Mouse (Mus musculus) megakaryocyte, embryonic 14.5 days (primary cell): ENCODE data around the gene Wdr11. TPM values are rescaled to one million over a fixed set of nuclear protein-coding genes. Genes with fewer than 3 reads are reported as not detected.

Experiments used
- H3K27me3 ChIP-seq: replicated peaks from 2 replicates; pipeline ENCODE3; 2012; ENCODE audit warnings: inconsistent platforms
- H3K36me3 ChIP-seq: replicated peaks from 2 replicates; pipeline ENCODE3; 2012; ENCODE audit warnings: low read length, inconsistent platforms, mixed read lengths
- H3K4me1 ChIP-seq: 2 replicates; pipeline ENCODE4 v1.6.1; 2012; ENCODE audit warnings: inconsistent platforms
- H3K4me3 ChIP-seq: replicated peaks from 2 replicates; pipeline ENCODE3; 2012; ENCODE audit warnings: moderate library complexity, mild to moderate bottlenecking, inconsistent platforms
- H3K9me3 ChIP-seq: 2 replicates; pipeline ENCODE4 v1.6.1; 2012; ENCODE audit warnings: inconsistent platforms
- FLI1 ChIP-seq: IDR thresholded peaks from 2 replicates; pipeline ENCODE4 v1.6.1; 2012; ENCODE audit warnings: low read length, inconsistent platforms, mixed read lengths
- GATA1 ChIP-seq: IDR thresholded peaks from 3 replicates; pipeline ENCODE4 v1.6.1; 2012; ENCODE audit warnings: mixed read lengths, low read length, inconsistent platforms, borderline replicate concordance
- polyA plus RNA-seq: library from polyadenylated mRNA; stranded (reverse); fragments of >175 nt; gene quantifications from 2 replicates; pipeline ENCODE4 v1.2.3, GENCODE M21; 2012; ENCODE audit warnings: low replicate concordance; ENCODE audit not compliant: insufficient read depth

The Wdr11 gene
- polyA plus RNA-seq, 1 experiment: 5.1 TPM

- TF ChIP-seq GATA1 (no peak), FLI1 (no peak)
- H3K36me3 ChIP-seq: peaks cover 99% of the 10 kb centered on the region
Observed at GRCm38 (mm10) chr7:129631453-129631852, 39.8 kb downstream of the Wdr11 start.

GRCm38 (mm10) chr7:129635898-129636640 lies 44.4 kb downstream of the Wdr11 start:
- H3K27me3 ChIP-seq: peaks cover 2% of the 10 kb centered on the region
- peaks cover 62% of the 10 kb centered on the region for H3K36me3 ChIP-seq
- H3K4me3 ChIP-seq: no peak overlapping the region
- no peaks in the 10 kb centered on the region for H3K9me3 ChIP-seq
- H3K4me1 ChIP-seq: no peaks in the 10 kb centered on the region
- TF ChIP-seq FLI1 (no peak), GATA1 (no peak)

More at GRCm38 (mm10) chr7:129631453-129631852, 39.8 kb downstream of the Wdr11 start:
- Histone ChIP-seq H3K4me1 (no peaks in the 10 kb centered on the region), H3K4me3 (no peak overlapping the region), H3K9me3 (no peaks in the 10 kb centered on the region), H3K27me3 (no peaks in the 10 kb centered on the region)

GRCm38 (mm10) chr7:129636992-129637391 lies 45.3 kb downstream of the Wdr11 start:
- H3K9me3 ChIP-seq: no peaks in the 10 kb centered on the region
- no peak for TF ChIP-seq GATA1
- TF ChIP-seq FLI1: no peak
- H3K27me3 ChIP-seq: peaks cover 3% of the 10 kb centered on the region
- H3K4me3 ChIP-seq: no peak overlapping the region
- peaks cover 52% of the 10 kb centered on the region for H3K36me3 ChIP-seq
- no peaks in the 10 kb centered on the region for H3K4me1 ChIP-seq

GRCm38 (mm10) chr7:129637906-129638475 lies 46.3 kb downstream of the Wdr11 start:
- Histone ChIP-seq H3K9me3 (no peaks in the 10 kb centered on the region), H3K4me3 (no peak overlapping the region), H3K4me1 (no peaks in the 10 kb centered on the region; the same call in 1 of the 2 replicates), H3K27me3 (peaks cover 3% of the 10 kb centered on the region), H3K36me3 (peaks cover 42% of the 10 kb centered on the region)
- TF ChIP-seq GATA1 (no peak), FLI1 (no peak)

- H3K36me3 ChIP-seq: peaks cover 32% of the 10 kb centered on the region
- no peak overlapping the region for H3K4me3 ChIP-seq
- no peaks in the 10 kb centered on the region for H3K9me3 ChIP-seq
- peaks cover 6% of the 10 kb centered on the region for H3K27me3 ChIP-seq
- TF ChIP-seq FLI1: no peak
- TF ChIP-seq GATA1: no peak
- H3K4me1 ChIP-seq: peaks cover 9% of the 10 kb centered on the region
Observed at GRCm38 (mm10) chr7:129639006-129639405, 47.3 kb downstream of the Wdr11 start.

- peaks cover 10% of the 10 kb centered on the region for H3K27me3 ChIP-seq
- no peaks in the 10 kb centered on the region for H3K9me3 ChIP-seq
- no peak for TF ChIP-seq GATA1
- TF ChIP-seq FLI1: no peak
- peaks cover 24% of the 10 kb centered on the region for H3K36me3 ChIP-seq
- H3K4me1 ChIP-seq: peaks cover 13% of the 10 kb centered on the region
- H3K4me3 ChIP-seq: no peak overlapping the region
Observed at GRCm38 (mm10) chr7:129639833-129640232, 48.2 kb downstream of the Wdr11 start.

GRCm38 (mm10) chr7:129643290-129643689 lies 51.6 kb downstream of the Wdr11 start:
- Histone ChIP-seq H3K36me3 (no peaks in the 10 kb centered on the region), H3K4me1 (peaks cover 13% of the 10 kb centered on the region), H3K27me3 (peaks cover 20% of the 10 kb centered on the region), H3K9me3 (no peaks in the 10 kb centered on the region), H3K4me3 (no peak overlapping the region)
- no peak for TF ChIP-seq GATA1
- TF ChIP-seq FLI1: no peak

- no peaks in the 10 kb centered on the region for H3K36me3 ChIP-seq
- no peaks in the 10 kb centered on the region for H3K9me3 ChIP-seq
- TF ChIP-seq FLI1: no peak
- no peak for TF ChIP-seq GATA1
- H3K4me1 ChIP-seq: peaks cover 18% of the 10 kb centered on the region
- H3K4me3 ChIP-seq: no peak overlapping the region
- H3K27me3 ChIP-seq: peaks cover 23% of the 10 kb centered on the region
Observed at GRCm38 (mm10) chr7:129647798-129648197, 56.1 kb downstream of the Wdr11 start.

- peaks cover 25% of the 10 kb centered on the region for H3K27me3 ChIP-seq
- no peak overlapping the region for H3K4me3 ChIP-seq
- no peaks in the 10 kb centered on the region for H3K9me3 ChIP-seq
- H3K36me3 ChIP-seq: no peaks in the 10 kb centered on the region
- H3K4me1 ChIP-seq: peaks cover 9% of the 10 kb centered on the region
- TF ChIP-seq FLI1: no peak
- TF ChIP-seq GATA1: no peak
Observed at GRCm38 (mm10) chr7:129648938-129649337, 57.3 kb downstream of the Wdr11 start.

GRCm38 (mm10) chr7:129650717-129651116 lies 59.1 kb downstream of the Wdr11 start:
- peaks cover 29% of the 10 kb centered on the region for H3K27me3 ChIP-seq
- TF ChIP-seq GATA1 (no peak), FLI1 (no peak)

More at GRCm38 (mm10) chr7:129650717-129651116, 59.1 kb downstream of the Wdr11 start:
- Histone ChIP-seq H3K36me3 (no peaks in the 10 kb centered on the region), H3K4me3 (no peak overlapping the region), H3K4me1 (0 out of 2 replicates have a peak, but pooled peaks cover 4% of the 10 kb centered on the region), H3K9me3 (no peaks in the 10 kb centered on the region)
